Mouse (Mus musculus): ENCODE measurements around the gene Pygm. TPM values are rescaled to one million over a fixed set of nuclear protein-coding genes. Genes with fewer than 3 reads are reported as not detected.

Gene Pygm
- total RNA-seq, 1 experiment from 2014 or later = 14.1 TPM

- ATAC-seq (ENCODE audit: extremely low read depth, insufficient number of reproducible peaks, low FRiP score, poor library complexity, severe bottlenecking) = no peak
These were observed 36.4 kb downstream of the Pygm start for GRCm38 (mm10) chr19:6420481-6421210.

GRCm38 (mm10) chr19:6421211-6421590 is 37.0 kb downstream of the Pygm start:
- no peak for ATAC-seq (ENCODE audit: extremely low read depth, insufficient number of reproducible peaks, low FRiP score, poor library complexity, severe bottlenecking)

- no peak for ATAC-seq (ENCODE audit: extremely low read depth, insufficient number of reproducible peaks, low FRiP score, poor library complexity, severe bottlenecking)
These were observed 37.8 kb downstream of the Pygm start for GRCm38 (mm10) chr19:6422014-6422413.

GRCm38 (mm10) chr19:6423241-6423640 is 39.0 kb downstream of the Pygm start:
- no peak for ATAC-seq (ENCODE audit: extremely low read depth, insufficient number of reproducible peaks, low FRiP score, poor library complexity, severe bottlenecking)

- no peak for ATAC-seq (ENCODE audit: extremely low read depth, insufficient number of reproducible peaks, low FRiP score, poor library complexity, severe bottlenecking)
These were observed 40.1 kb downstream of the Pygm start for GRCm38 (mm10) chr19:6424137-6424881.

GRCm38 (mm10) chr19:6425595-6425994 is 41.4 kb downstream of the Pygm start:
- no peak for ATAC-seq (ENCODE audit: extremely low read depth, insufficient number of reproducible peaks, low FRiP score, poor library complexity, severe bottlenecking)

- ATAC-seq (ENCODE audit: extremely low read depth, insufficient number of reproducible peaks, low FRiP score, poor library complexity, severe bottlenecking) = no peak
These were observed 42.7 kb downstream of the Pygm start for GRCm38 (mm10) chr19:6426703-6427500.

GRCm38 (mm10) chr19:6427653-6428434 is 43.6 kb downstream of the Pygm start:
- no peak for ATAC-seq (ENCODE audit: extremely low read depth, insufficient number of reproducible peaks, low FRiP score, poor library complexity, severe bottlenecking)

- ATAC-seq (ENCODE audit: extremely low read depth, insufficient number of reproducible peaks, low FRiP score, poor library complexity, severe bottlenecking) = peak; percentile 11; the same call in 1 of the 2 replicates
These were observed 44.5 kb downstream of the Pygm start for GRCm38 (mm10) chr19:6428501-6429200.

GRCm38 (mm10) chr19:6443016-6443415 is 58.8 kb downstream of the Pygm start:
- ATAC-seq (ENCODE audit: extremely low read depth, insufficient number of reproducible peaks, low FRiP score, poor library complexity, severe bottlenecking) = no peak

- ATAC-seq (ENCODE audit: extremely low read depth, insufficient number of reproducible peaks, low FRiP score, poor library complexity, severe bottlenecking) = no peak
These were observed 61.7 kb downstream of the Pygm start for GRCm38 (mm10) chr19:6445761-6446423.

GRCm38 (mm10) chr19:6446736-6447437 is 62.7 kb downstream of the Pygm start:
- ATAC-seq (ENCODE audit: extremely low read depth, insufficient number of reproducible peaks, low FRiP score, poor library complexity, severe bottlenecking) = no peak

Other genes with a start within 250 kb of the Pygm start
- gene Batf2, start 243.4 kb upstream of the Pygm start, total RNA-seq (2017) = 1.2 TPM in 1 of 2 replicates, not detected in the other
- gene Arl2, start 242.9 kb upstream of the Pygm start, total RNA-seq (2017) = 14.0 and 15.2 TPM in 2 replicates
- not detected in 2 replicates for gene Majin, start 200.0 kb upstream of the Pygm start, total RNA-seq (2017)
- not detected in 2 replicates for gene Gpha2, start 158.0 kb upstream of the Pygm start, total RNA-seq (2017)
- gene Ppp2r5b, start 148.5 kb upstream of the Pygm start, total RNA-seq (2017) = 21.8 and 22.1 TPM in 2 replicates
- 43.0 and 49.3 TPM in 2 replicates for gene Atg2a, start 142.7 kb upstream of the Pygm start, total RNA-seq (2017)
- gene Ehd1, start 107.7 kb upstream of the Pygm start, total RNA-seq (2017) = 126 and 148 TPM in 2 replicates
- 4.4 and 10.9 TPM in 2 replicates for gene Cdc42bpg, start 77.9 kb upstream of the Pygm start, total RNA-seq (2017)
- 29.5 and 33.6 TPM in 2 replicates for gene Men1, start 49.4 kb upstream of the Pygm start, total RNA-seq (2017)
- 791 and 881 TPM in 2 replicates for gene Map4k2, start 43.3 kb upstream of the Pygm start, total RNA-seq (2017)
- 370 and 400 TPM in 2 replicates for gene Sf1, start 20.7 kb upstream of the Pygm start, total RNA-seq (2017)
- 447 and 491 TPM in 2 replicates for gene Rasgrp2, start 14.9 kb downstream of the Pygm start, total RNA-seq (2017)
- 0.70 and 3.4 TPM in 2 replicates for gene Nrxn2, start 34.3 kb downstream of the Pygm start, total RNA-seq (2017)
- gene Slc22a12, start 158.6 kb downstream of the Pygm start, total RNA-seq (2017) = 0.12 TPM in 1 of 2 replicates, not detected in the other